Mouse (Mus musculus): ENCODE results near the gene Foxf2. TPM values are rescaled to one million over a fixed set of nuclear protein-coding genes. Genes with fewer than 3 reads are reported as not detected.

Gene Foxf2
- polyA plus RNA-seq, 1 experiment: 4.5 TPM

- H3K36me3 ChIP-seq (ENCODE audit: control insufficient read depth, insufficient read depth): no peaks in the 10 kb centered on the region
- no peak overlapping the region for H3K4me3 ChIP-seq
- H3K79me2 ChIP-seq (ENCODE audit: control insufficient read depth, insufficient read depth): peaks cover 6% of the 10 kb centered on the region
- no peak overlapping the region for H3K4me2 ChIP-seq (ENCODE audit: low read depth)
- no peaks in the 10 kb centered on the region for H3K27me3 ChIP-seq (ENCODE audit: control insufficient read depth, insufficient read depth, insufficient read length)
- no peak overlapping the region for H3ac ChIP-seq (ENCODE audit: control insufficient read depth, insufficient read length)
- TF ChIP-seq MYOG (IDR thresholded peaks at IDR 0.05; ENCODE audit: control insufficient read depth in 1 of 3, insufficient read depth in 1 of 3, insufficient read length in 2 of 3, low read depth in 2 of 3): no peak
- TF ChIP-seq SRF (IDR thresholded peaks at IDR 0.05; ENCODE audit: control insufficient read depth, insufficient read length, low read depth): no peak
- no peak for TF ChIP-seq POLR2AphosphoS2 (IDR thresholded peaks at IDR 0.05; ENCODE audit: insufficient read length, low read depth)
- TF ChIP-seq E2F4 (IDR thresholded peaks at IDR 0.05; ENCODE audit: insufficient read depth): no peak
- no peak for TF ChIP-seq MYOD1 (IDR thresholded peaks at IDR 0.05; ENCODE audit: control insufficient read depth in 1 of 3, insufficient read length in 2 of 3, low read depth in 2 of 3)
- no peak for TF ChIP-seq POLR2A (IDR thresholded peaks at IDR 0.05; ENCODE audit: insufficient read length, low read depth)
- TF ChIP-seq USF1 (IDR thresholded peaks at IDR 0.05; ENCODE audit: low read depth): no peak
- no peak for TF ChIP-seq MAX (IDR thresholded peaks at IDR 0.05; ENCODE audit: low read depth)
- no peak for TF ChIP-seq CEBPB (IDR thresholded peaks at IDR 0.05; ENCODE audit: insufficient read depth, poor library complexity, severe bottlenecking)
- no peak for TF ChIP-seq REST (IDR thresholded peaks at IDR 0.05; ENCODE audit: insufficient read depth, insufficient read length)
- no peak for TF ChIP-seq TCF12 (IDR thresholded peaks at IDR 0.05; ENCODE audit: insufficient read depth, poor library complexity, severe bottlenecking)
- TF ChIP-seq TCF3 (IDR thresholded peaks at IDR 0.05; ENCODE audit: insufficient read length, low read depth): no peak
Observed at GRCm38 (mm10) chr13:31623291-31623690, 2.3 kb upstream of the Foxf2 start.

GRCm38 (mm10) chr13:31623906-31624860 is 1.4 kb upstream of the Foxf2 start:
- H3K4me3 ChIP-seq: peak overlapping the region; percentile 56
- no peak overlapping the region for H3ac ChIP-seq (ENCODE audit: control insufficient read depth, insufficient read length)
- H3K79me2 ChIP-seq (ENCODE audit: control insufficient read depth, insufficient read depth): peaks cover 6% of the 10 kb centered on the region
- H3K36me3 ChIP-seq (ENCODE audit: control insufficient read depth, insufficient read depth): no peaks in the 10 kb centered on the region
- H3K4me2 ChIP-seq (ENCODE audit: low read depth): peak overlapping the region; percentile 77
- H3K27me3 ChIP-seq (ENCODE audit: control insufficient read depth, insufficient read depth, insufficient read length): no peaks in the 10 kb centered on the region
- TF ChIP-seq POLR2A (IDR thresholded peaks at IDR 0.05; ENCODE audit: insufficient read length, low read depth) (no peak), MYOD1 (IDR thresholded peaks at IDR 0.05; ENCODE audit: control insufficient read depth in 1 of 3, insufficient read length in 2 of 3, low read depth in 2 of 3) (no peak), REST (IDR thresholded peaks at IDR 0.05; ENCODE audit: insufficient read depth, insufficient read length) (no peak), POLR2AphosphoS2 (IDR thresholded peaks at IDR 0.05; ENCODE audit: insufficient read length, low read depth) (no peak), SRF (IDR thresholded peaks at IDR 0.05; ENCODE audit: control insufficient read depth, insufficient read length, low read depth) (no peak), MAX (IDR thresholded peaks at IDR 0.05; ENCODE audit: low read depth) (no peak), TCF3 (IDR thresholded peaks at IDR 0.05; ENCODE audit: insufficient read length, low read depth) (no peak), USF1 (IDR thresholded peaks at IDR 0.05; ENCODE audit: low read depth) (no peak), CEBPB (IDR thresholded peaks at IDR 0.05; ENCODE audit: insufficient read depth, poor library complexity, severe bottlenecking) (no peak), E2F4 (IDR thresholded peaks at IDR 0.05; ENCODE audit: insufficient read depth) (no peak), MYOG (IDR thresholded peaks at IDR 0.05; ENCODE audit: control insufficient read depth in 1 of 3, insufficient read depth in 1 of 3, insufficient read length in 2 of 3, low read depth in 2 of 3) (no peak), TCF12 (IDR thresholded peaks at IDR 0.05; ENCODE audit: insufficient read depth, poor library complexity, severe bottlenecking) (no peak)

- Histone ChIP-seq H3ac (ENCODE audit: control insufficient read depth, insufficient read length) (no peak overlapping the region), H3K79me2 (ENCODE audit: control insufficient read depth, insufficient read depth) (peaks cover 6% of the 10 kb centered on the region), H3K27me3 (ENCODE audit: control insufficient read depth, insufficient read depth, insufficient read length) (no peaks in the 10 kb centered on the region), H3K4me3 (peak overlapping the region; percentile 56), H3K36me3 (ENCODE audit: control insufficient read depth, insufficient read depth) (no peaks in the 10 kb centered on the region), H3K4me2 (ENCODE audit: low read depth) (peak overlapping the region; percentile 77)
- TF ChIP-seq REST (IDR thresholded peaks at IDR 0.05; ENCODE audit: insufficient read depth, insufficient read length) (no peak), MYOD1 (IDR thresholded peaks at IDR 0.05; ENCODE audit: control insufficient read depth in 1 of 3, insufficient read length in 2 of 3, low read depth in 2 of 3) (no peak), USF1 (IDR thresholded peaks at IDR 0.05; ENCODE audit: low read depth) (no peak), POLR2AphosphoS2 (IDR thresholded peaks at IDR 0.05; ENCODE audit: insufficient read length, low read depth) (no peak), CEBPB (IDR thresholded peaks at IDR 0.05; ENCODE audit: insufficient read depth, poor library complexity, severe bottlenecking) (no peak), POLR2A (IDR thresholded peaks at IDR 0.05; ENCODE audit: insufficient read length, low read depth) (no peak), TCF12 (IDR thresholded peaks at IDR 0.05; ENCODE audit: insufficient read depth, poor library complexity, severe bottlenecking) (no peak), TCF3 (IDR thresholded peaks at IDR 0.05; ENCODE audit: insufficient read length, low read depth) (no peak), MAX (IDR thresholded peaks at IDR 0.05; ENCODE audit: low read depth) (no peak), MYOG (IDR thresholded peaks at IDR 0.05; ENCODE audit: control insufficient read depth in 1 of 3, insufficient read depth in 1 of 3, insufficient read length in 2 of 3, low read depth in 2 of 3) (no peak)
Observed at GRCm38 (mm10) chr13:31624966-31625332, 667 bp upstream of the Foxf2 start.

DNA sequence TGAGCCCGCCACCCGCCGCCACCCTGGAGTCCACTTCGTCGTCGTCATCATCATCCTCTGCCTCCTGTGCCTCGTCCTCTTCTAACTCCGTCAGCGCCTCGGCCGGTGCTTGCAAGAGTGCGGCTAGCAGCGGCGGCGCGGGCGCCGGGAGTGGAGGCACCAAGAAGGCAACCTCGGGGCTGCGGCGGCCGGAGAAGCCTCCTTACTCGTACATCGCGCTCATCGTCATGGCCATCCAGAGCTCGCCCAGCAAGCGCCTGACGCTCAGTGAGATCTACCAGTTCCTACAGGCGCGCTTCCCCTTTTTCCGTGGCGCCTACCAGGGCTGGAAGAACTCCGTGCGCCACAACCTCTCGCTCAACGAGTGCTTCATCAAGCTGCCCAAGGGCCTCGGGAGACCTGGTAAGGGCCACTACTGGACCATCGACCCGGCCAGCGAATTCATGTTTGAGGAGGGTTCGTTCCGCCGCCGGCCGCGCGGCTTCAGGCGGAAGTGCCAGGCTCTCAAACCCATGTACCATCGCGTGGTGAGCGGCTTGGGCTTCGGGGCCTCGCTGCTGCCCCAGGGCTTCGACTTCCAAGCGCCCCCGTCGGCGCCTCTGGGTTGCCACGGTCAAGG is 676 bp downstream of the Foxf2 start:
- H3K4me2 ChIP-seq (ENCODE audit: low read depth): peak overlapping the region; percentile 77
- no peaks in the 10 kb centered on the region for H3K36me3 ChIP-seq (ENCODE audit: control insufficient read depth, insufficient read depth)
- peaks cover 6% of the 10 kb centered on the region for H3K79me2 ChIP-seq (ENCODE audit: control insufficient read depth, insufficient read depth)
- peak overlapping the region; percentile 82 for H3ac ChIP-seq (ENCODE audit: control insufficient read depth, insufficient read length)
- H3K27me3 ChIP-seq (ENCODE audit: control insufficient read depth, insufficient read depth, insufficient read length): no peaks in the 10 kb centered on the region
- H3K4me3 ChIP-seq: peak overlapping the region; percentile 56
- TF ChIP-seq MYOD1 (IDR thresholded peaks at IDR 0.05; ENCODE audit: control insufficient read depth in 1 of 3, insufficient read length in 2 of 3, low read depth in 2 of 3) (no peak), POLR2AphosphoS2 (IDR thresholded peaks at IDR 0.05; ENCODE audit: insufficient read length, low read depth) (no peak), TCF12 (IDR thresholded peaks at IDR 0.05; ENCODE audit: insufficient read depth, poor library complexity, severe bottlenecking) (no peak), POLR2A (IDR thresholded peaks at IDR 0.05; ENCODE audit: insufficient read length, low read depth) (no peak), CEBPB (IDR thresholded peaks at IDR 0.05; ENCODE audit: insufficient read depth, poor library complexity, severe bottlenecking) (no peak), TCF3 (IDR thresholded peaks at IDR 0.05; ENCODE audit: insufficient read length, low read depth) (no peak), REST (IDR thresholded peaks at IDR 0.05; ENCODE audit: insufficient read depth, insufficient read length) (no peak)

Measured in myocyte (in vitro differentiated cells).